Mouse (Mus musculus) embryonic fibroblast, embryonic 13.5 days (primary cell): Measurements from ENCODE around the gene Slc31a2.

Experiments used
- CTCF ChIP-seq: IDR thresholded peaks from 2 replicates; pipeline ENCODE4 v1.5.1; 2011; ENCODE audit warnings: mild to moderate bottlenecking, control low read depth, low read length, moderate library complexity, borderline replicate concordance; ENCODE audit not compliant: insufficient read depth
- POLR2A ChIP-seq: IDR thresholded peaks from 2 replicates; pipeline ENCODE4 v1.6.1; 2011; ENCODE audit warnings: low read depth, mild to moderate bottlenecking, control low read depth, low read length, moderate library complexity

DNA sequence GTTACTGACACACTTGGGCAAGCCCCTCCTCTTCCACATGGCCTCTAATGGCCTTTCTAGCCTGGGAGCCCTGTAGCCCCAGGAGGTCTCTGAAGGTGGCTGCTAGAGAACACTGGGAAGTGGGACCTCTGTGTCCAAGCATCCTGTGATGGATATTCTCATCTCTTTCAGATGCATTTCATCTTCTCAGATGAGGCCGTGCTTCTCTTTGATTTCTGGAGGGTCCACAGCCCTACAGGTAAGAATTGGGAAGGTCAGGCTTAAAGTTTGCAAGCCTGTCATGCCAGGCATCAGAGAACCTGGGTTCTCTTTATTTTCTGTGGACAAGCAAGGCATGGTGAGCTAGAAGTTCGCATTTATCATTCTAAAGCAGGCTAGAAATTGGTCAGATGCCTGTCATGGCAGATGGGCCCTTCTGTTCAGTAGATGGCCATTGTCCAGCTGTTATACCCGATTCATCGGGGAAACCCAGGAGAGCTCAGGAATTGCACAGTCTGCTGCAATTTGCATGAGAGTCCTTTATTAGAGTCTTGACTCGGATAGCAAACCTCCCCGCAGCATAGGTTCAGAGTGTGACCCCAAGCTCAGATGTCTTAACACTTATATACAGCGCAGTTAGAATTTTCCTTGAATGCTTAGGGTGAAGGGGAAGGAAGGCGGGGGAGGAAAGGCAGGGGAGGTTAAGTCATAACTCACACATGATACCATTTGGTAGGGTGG, 30.3 kb downstream of the Slc31a2 start:
- TF ChIP-seq CTCF (no peak), POLR2A (no peak)
